Mouse (Mus musculus) R1 (cell line): Measurements from ENCODE around the gene Zfp184.

Experiments used
- DNase-seq: peaks from one replicate; pipeline ENCODE4 v3.0.0-alpha.2; 2018; ENCODE audit warnings: low read depth, low spot score

Gene Zfp184

DNA sequence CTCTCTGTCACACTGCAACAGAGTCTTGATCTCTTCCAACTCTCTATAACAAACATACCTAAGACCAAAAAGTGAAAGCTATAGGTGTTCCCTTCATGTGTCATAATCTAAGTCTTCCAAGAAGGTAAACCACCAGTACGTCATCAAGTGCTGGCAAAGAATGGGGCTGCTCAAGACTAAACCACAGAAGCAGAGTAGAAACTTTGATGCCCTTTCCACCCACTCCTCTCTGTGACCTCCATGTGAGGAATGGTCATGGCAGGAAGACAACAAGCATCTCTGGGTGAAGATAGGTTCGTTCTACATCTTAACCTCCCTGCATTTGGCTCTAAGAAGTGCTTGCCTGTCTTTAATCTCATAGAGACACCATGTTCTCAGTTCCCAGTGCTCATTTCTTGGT, 39.6 kb downstream of the Zfp184 start:
- DNase-seq: no peak

GRCm38 (mm10) chr13:21992550-21992949, 47.7 kb downstream of the Zfp184 start:
- peak; percentile 70 for DNase-seq

DNA sequence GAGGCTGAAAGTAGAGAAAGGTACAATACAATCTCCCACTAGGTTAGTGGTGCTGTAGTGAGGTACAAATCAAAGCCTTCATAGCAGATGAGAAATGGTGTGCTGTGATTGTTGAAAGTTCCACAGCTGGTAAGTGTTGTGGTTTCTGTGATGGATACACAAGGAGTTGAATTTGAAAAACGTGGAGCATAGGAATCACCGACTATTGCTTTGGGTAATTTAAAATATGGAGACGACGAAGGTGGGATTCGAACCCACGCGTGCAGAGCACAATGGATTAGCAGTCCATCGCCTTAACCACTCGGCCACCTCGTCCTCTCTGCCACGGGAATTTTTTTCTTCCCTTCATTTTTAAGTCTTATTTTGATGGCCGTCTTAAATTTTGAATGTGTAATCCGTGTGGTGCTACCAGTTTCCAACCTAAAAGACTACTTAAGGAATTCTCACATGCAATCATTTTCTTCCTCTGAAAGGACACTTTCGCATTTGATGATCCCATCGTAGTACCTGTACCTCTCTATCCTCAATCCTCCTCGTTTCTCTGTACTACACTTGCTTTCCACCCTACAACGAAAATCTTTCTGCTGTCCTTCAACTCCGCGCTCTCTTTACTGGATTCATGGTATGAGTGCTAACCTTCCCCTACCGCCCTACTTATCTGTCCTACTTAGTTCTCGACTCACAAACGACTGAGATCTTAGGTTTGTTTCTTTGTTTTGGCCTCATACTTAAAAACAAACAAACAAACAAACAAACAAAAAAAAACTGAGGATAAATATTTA, 49.3 kb downstream of the Zfp184 start:
- DNase-seq: peak; percentile 92

- no peak for DNase-seq
Measured at GRCm38 (mm10) chr13:21994896-21995295, 50.0 kb downstream of the Zfp184 start.

DNA sequence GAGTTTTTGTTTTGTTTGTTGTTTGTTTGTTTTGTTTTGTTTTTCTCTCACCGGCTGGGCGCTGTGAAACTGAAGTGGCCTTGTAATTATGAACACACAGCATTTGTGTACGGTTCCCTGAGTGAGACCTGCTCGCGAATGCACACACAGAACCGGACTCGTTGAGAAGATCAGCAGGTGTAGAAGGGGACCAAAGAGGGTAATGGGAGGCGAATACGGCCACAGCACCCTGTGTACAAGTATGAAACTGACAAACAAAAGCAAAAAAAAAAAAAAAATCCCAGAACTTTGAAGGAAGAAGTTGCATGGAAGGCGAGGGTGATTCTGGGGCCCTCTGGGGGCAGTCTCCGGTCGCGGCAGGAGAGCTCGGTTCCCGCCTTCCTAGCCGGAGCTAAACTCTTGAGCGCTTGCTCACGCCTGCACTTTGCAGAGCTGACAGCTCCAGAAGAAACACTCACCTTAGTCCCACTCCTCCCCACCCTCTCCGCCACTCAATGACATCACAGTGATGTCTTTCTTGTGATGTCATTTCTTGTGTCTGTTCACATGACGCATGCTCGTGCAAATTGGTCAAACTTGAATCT, 50.5 kb downstream of the Zfp184 start:
- peak; percentile 83 for DNase-seq

DNA sequence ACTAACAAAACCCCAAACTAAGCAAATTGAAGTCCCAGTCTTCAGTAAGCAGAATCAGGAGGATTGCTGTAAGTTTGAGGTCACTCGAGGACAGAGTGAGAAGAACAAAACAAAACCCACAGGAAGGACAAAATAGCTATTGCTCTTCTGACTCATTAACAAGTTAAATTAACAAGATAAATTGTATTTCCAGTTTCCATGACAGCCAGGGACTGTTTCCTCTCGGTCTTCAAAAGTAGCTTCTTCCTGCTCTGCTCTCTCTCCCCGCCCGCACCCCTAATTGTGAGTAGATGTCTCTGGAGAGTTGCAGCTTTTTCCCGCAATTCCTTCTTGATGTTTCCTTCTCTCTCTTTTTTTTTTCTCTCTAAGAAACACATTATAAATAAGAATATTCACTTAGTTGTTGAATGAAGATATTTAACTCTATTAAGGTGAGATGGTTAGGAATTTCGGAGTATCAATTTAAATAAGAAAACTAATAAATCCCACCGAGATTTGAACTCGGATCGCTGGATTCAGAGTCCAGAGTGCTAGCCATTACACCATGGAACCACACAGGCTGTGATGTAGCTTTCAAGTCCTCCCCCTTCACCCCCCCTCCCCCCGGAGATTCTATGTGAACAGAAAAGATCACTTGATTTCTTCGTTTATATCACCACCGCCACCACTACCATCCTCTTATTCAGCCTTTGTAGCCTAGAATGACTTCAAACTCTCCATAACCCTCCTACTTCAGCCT, 51.4 kb downstream of the Zfp184 start:
- DNase-seq: peak; percentile 79

DNA sequence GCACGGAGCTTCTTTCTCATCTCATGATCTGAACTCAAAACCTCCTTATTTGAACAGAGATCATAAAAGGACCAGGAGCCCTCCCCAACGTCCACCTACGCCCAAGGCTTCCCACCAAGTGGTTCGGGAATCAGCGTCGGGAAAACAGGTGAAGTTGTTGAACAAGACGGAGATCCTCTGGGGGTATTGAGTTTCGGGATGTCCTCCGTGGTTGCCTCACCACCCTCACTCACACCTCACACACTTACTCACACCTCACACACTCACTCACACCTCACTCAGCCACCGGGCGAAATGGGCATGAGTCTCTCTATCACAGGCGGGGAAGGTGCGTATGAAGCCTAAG, 51.9 kb downstream of the Zfp184 start:
- no peak for DNase-seq

- peak; percentile 25 for DNase-seq
Measured at GRCm38 (mm10) chr13:21997201-21997820, 52.4 kb downstream of the Zfp184 start.

DNA sequence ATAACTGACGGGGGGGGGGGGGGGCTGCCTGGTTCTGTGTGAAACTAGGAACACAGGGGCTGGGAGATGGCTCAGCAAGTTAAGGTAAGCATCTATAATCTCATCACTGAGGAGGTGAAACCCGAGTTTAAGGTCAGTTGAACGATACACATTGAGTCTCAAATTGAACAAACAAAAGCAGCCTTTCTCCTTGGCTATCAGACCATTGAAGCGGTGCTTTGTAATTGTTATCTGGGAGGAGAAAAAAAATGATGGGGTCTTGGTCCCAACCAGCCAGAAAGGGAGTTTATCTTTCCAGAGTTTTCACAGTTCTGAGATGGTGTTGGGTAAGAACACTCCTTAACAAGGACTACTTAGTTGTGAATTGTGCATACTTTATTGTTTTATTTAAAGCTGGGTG, 52.9 kb downstream of the Zfp184 start:
- DNase-seq: no peak

GRCm38 (mm10) chr13:21998412-21998811, 53.5 kb downstream of the Zfp184 start:
- DNase-seq: no peak

- DNase-seq: no peak
Measured at GRCm38 (mm10) chr13:21999147-21999546, 54.3 kb downstream of the Zfp184 start.

DNA sequence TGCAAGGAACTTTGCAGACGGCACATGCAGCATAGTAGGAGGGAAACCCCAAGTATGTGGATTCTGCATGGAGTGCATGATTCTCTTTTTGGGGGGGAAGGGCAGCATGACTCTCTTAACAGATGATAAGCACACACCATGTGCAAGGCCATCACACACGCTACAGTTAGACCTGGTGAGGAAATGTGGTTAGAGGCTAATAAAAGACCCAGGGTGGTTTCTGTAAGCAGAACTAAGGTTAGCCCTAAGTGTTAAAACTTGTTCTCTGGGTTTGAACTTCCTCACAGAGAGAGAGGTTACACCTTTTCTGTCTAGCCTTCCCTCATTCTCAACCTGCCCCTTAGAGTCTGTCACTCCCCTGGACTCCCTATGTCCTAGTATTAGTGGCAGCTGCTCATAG, 56.5 kb downstream of the Zfp184 start:
- no peak for DNase-seq

DNA sequence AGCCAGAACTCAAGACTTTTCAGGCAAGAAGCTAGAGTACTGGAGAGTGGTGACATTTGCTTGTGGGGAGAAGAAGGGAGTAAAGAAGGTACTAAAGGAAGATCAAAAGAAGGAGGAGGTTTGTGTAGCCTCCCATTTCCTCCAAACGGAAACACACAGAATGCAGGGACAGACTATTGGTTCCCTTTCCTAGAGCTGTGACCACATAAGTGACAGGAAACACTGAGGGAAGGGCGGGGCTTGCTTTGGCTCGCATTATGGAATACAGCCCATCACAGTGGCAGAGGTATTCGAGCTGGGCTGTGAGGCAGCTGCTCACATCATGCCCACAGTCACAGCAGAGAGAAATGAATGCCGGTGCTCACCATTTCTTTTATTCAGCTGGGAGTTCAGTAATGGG, 56.9 kb downstream of the Zfp184 start:
- DNase-seq: no peak

DNA sequence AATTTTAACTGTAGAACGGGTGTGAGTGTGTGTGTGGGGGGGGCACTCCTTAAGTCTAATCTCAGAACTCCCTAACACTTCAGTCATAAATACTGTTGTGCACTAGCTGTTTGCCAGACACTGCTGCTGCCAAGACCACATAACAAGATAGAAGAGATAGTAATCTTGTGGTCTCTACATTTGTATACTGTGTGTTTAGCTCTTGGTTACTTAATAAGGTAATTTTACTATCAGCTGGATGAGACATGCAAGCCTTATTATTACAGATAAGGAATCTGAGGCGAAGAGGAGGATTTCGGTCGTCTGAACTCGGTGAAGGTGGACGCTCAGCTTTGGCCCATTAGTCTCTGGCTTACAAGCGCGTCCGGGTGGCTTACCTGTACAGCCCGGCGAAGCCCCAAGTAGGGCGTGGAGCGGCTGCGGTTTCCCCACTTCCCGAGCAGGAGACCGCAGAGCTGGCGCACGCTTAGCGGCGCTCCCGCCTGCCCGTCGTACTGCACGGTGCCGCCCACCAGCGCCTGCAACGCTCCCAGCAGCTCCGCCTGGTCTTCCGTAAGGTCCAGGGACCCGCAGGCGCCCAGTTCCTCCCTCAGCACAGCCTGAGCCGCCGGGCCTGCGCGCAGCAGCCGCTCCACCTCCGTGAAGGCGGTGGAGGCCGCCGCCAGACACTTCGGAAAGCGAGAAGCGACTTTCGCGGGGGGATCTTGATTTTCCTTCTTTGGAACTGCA, 60.9 kb downstream of the Zfp184 start:
- no peak for DNase-seq

DNA sequence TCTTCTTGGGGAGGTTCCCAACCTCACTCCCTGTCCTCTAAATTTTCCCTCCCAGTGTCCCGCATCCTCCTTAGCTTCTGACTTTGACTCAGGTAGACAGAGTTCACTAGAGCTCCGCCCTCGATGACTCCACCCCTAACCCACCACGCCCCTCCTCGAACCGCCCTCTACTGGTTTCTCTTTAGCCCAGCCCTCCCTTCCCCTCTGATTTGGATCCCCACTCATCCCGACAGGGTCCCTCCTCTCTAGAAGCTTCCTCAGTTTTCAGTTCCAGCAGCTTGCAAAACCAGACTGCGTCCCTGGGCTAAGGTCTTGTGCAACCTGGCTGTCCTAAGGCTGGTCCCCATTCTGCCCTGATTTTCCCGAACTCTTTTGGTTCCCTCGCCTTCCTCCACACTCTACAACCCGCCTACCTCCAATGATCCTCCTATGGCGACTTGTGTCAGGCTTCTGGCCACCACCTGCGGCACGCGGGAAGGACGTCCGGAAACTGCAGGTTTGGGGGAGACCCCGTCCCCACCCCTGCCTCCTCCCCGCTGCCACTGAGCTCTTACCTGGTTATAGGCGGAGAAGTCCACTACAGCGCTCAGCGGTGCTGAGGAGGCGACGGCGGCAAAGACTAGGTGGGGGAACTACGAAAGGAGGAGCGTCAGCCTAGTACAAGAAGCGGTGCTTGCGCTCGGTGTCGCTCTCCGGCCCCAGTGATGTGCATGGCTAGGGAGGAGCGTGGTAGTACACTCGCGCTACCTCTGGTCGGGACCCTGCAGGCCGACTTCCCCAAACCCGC, 61.6 kb downstream of the Zfp184 start:
- DNase-seq: peak; percentile 95

- DNase-seq: no peak
Measured at GRCm38 (mm10) chr13:22007121-22007510, 62.2 kb downstream of the Zfp184 start.

DNA sequence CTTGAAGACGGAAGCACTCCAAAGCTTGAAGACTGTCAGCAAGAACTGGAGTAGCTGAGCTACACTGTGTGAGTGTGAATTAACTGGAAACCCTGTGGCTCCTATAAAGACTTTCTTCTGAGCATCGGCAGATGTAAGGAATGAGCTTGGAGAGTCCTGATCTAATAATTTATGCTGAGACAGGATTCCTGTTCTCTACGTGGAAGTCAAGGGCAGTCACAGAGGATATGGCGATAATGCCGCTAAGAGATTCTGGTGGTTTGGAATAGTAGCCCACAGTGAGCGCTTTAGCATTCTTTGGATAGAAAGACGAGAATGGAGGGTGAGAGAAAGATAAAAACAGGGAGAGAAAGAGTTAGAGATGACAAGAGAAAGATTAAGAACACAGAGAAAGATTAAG, 63.0 kb downstream of the Zfp184 start:
- no peak for DNase-seq

GRCm38 (mm10) chr13:22008707-22009106, 63.8 kb downstream of the Zfp184 start:
- DNase-seq: no peak

DNA sequence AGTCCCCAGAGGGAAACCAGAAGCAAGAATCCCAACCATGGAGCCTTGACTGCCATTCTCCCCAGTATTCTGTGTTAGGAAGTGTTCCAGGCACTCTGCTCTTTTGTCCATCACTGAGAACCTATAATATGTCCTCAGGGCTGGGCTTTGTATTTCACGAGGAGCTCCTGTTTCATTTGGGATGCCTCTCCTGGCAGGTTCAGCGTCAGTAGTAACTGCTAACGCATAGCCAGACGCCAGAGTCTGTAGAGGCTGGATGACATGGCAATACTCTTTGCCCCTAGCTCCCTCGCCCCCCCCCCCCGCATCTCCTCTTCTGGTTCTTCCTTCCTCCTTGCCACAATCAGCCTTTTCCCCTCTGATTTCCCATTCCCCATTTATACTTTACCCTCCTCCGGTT, 64.7 kb downstream of the Zfp184 start, which contains the start of gene Prss16:
Gene Prss16, minus strand, starts transcription at position 101 of the 400 bp plus-strand sequence.
- no peak for DNase-seq
